Mouse (Mus musculus): ENCODE data around the gene Krt42. TPM values are rescaled to one million over a fixed set of nuclear protein-coding genes. Genes with fewer than 3 reads are reported as not detected.

Gene Krt42
- polyA plus RNA-seq, 1 experiment: not detected

- whole genome bisulfite sequencing: 95% methylated on average over 5 of the region's 5 CpGs
- H3K4me1 ChIP-seq (ENCODE audit: control insufficient read depth, insufficient read depth, low read length): peaks cover 7% of the 10 kb centered on the region; the same call in 1 of the 2 replicates
- H3K27ac ChIP-seq (ENCODE audit: insufficient read depth, low read depth, low read length): no peak overlapping the region
- no peak for TF ChIP-seq CTCF (IDR thresholded peaks at IDR 0.05; ENCODE audit: insufficient read depth, low read depth, low read length)
- TF ChIP-seq POLR2A (IDR thresholded peaks at IDR 0.05; ENCODE audit: insufficient read depth, low read depth, low read length): no peak
- no peak overlapping the region for H3K4me3 ChIP-seq (ENCODE audit: insufficient read depth, low read depth, low read length)
These were observed 31.6 kb upstream of the Krt42 start for GRCm38 (mm10) chr11:100301292-100301691.

GRCm38 (mm10) chr11:100300293-100300692 lies 30.6 kb upstream of the Krt42 start:
- Histone ChIP-seq H3K4me1 (ENCODE audit: control insufficient read depth, insufficient read depth, low read length) (peaks cover 7% of the 10 kb centered on the region; the same call in 1 of the 2 replicates), H3K4me3 (ENCODE audit: insufficient read depth, low read depth, low read length) (no peak overlapping the region), H3K27ac (ENCODE audit: insufficient read depth, low read depth, low read length) (no peak overlapping the region)
- 14% methylated on average over 5 of the region's 5 CpGs for WGBS
- no peak for TF ChIP-seq CTCF (IDR thresholded peaks at IDR 0.05; ENCODE audit: insufficient read depth, low read depth, low read length)
- TF ChIP-seq POLR2A (IDR thresholded peaks at IDR 0.05; ENCODE audit: insufficient read depth, low read depth, low read length): no peak

- WGBS: 19% methylated on average over 18 of the region's 18 CpGs
- H3K4me3 ChIP-seq (ENCODE audit: insufficient read depth, low read depth, low read length): no peak overlapping the region
- TF ChIP-seq CTCF (IDR thresholded peaks at IDR 0.05; ENCODE audit: insufficient read depth, low read depth, low read length) (peak; percentile 67; the same call in 1 of the 2 replicates), POLR2A (IDR thresholded peaks at IDR 0.05; ENCODE audit: insufficient read depth, low read depth, low read length) (no peak)
- H3K4me1 ChIP-seq (ENCODE audit: control insufficient read depth, insufficient read depth, low read length): peaks cover 9% of the 10 kb centered on the region; the same call in 1 of the 2 replicates
- no peak overlapping the region for H3K27ac ChIP-seq (ENCODE audit: insufficient read depth, low read depth, low read length)
These were observed 28.8 kb upstream of the Krt42 start for GRCm38 (mm10) chr11:100298274-100299036.

- peaks cover 9% of the 10 kb centered on the region; the same call in 1 of the 2 replicates for H3K4me1 ChIP-seq (ENCODE audit: control insufficient read depth, insufficient read depth, low read length)
- no peak overlapping the region for H3K27ac ChIP-seq (ENCODE audit: insufficient read depth, low read depth, low read length)
- no peak overlapping the region for H3K4me3 ChIP-seq (ENCODE audit: insufficient read depth, low read depth, low read length)
- TF ChIP-seq CTCF (IDR thresholded peaks at IDR 0.05; ENCODE audit: insufficient read depth, low read depth, low read length) (peak; percentile 57; the same call in 1 of the 2 replicates), POLR2A (IDR thresholded peaks at IDR 0.05; ENCODE audit: insufficient read depth, low read depth, low read length) (no peak)
- WGBS: 39% methylated on average over 5 of the region's 5 CpGs
These were observed 28.1 kb upstream of the Krt42 start for GRCm38 (mm10) chr11:100297801-100298200.

- no peak overlapping the region for H3K27ac ChIP-seq (ENCODE audit: insufficient read depth, low read depth, low read length)
- 6% methylated on average over 10 of the region's 10 CpGs for WGBS
- H3K4me1 ChIP-seq (ENCODE audit: control insufficient read depth, insufficient read depth, low read length): peaks cover 9% of the 10 kb centered on the region; the same call in 1 of the 2 replicates
- H3K4me3 ChIP-seq (ENCODE audit: insufficient read depth, low read depth, low read length): no peak overlapping the region
- TF ChIP-seq POLR2A (IDR thresholded peaks at IDR 0.05; ENCODE audit: insufficient read depth, low read depth, low read length): no peak
- peak; percentile 99 for TF ChIP-seq CTCF (IDR thresholded peaks at IDR 0.05; ENCODE audit: insufficient read depth, low read depth, low read length)
These were observed 25.6 kb upstream of the Krt42 start for GRCm38 (mm10) chr11:100295308-100295707.

GRCm38 (mm10) chr11:100292884-100293283 lies 23.2 kb upstream of the Krt42 start:
- TF ChIP-seq CTCF (IDR thresholded peaks at IDR 0.05; ENCODE audit: insufficient read depth, low read depth, low read length) (no peak), POLR2A (IDR thresholded peaks at IDR 0.05; ENCODE audit: insufficient read depth, low read depth, low read length) (no peak)
- no peak overlapping the region for H3K4me3 ChIP-seq (ENCODE audit: insufficient read depth, low read depth, low read length)
- peaks cover 5% of the 10 kb centered on the region; the same call in 1 of the 2 replicates for H3K4me1 ChIP-seq (ENCODE audit: control insufficient read depth, insufficient read depth, low read length)
- 74% methylated on average over 6 of the region's 6 CpGs for WGBS
- H3K27ac ChIP-seq (ENCODE audit: insufficient read depth, low read depth, low read length): no peak overlapping the region

GRCm38 (mm10) chr11:100290235-100290634 lies 20.6 kb upstream of the Krt42 start:
- Histone ChIP-seq H3K4me1 (ENCODE audit: control insufficient read depth, insufficient read depth, low read length) (peaks cover 9% of the 10 kb centered on the region), H3K27ac (ENCODE audit: insufficient read depth, low read depth, low read length) (no peak overlapping the region), H3K4me3 (ENCODE audit: insufficient read depth, low read depth, low read length) (no peak overlapping the region)
- WGBS: 46% methylated on average over 5 of the region's 5 CpGs
- TF ChIP-seq CTCF (IDR thresholded peaks at IDR 0.05; ENCODE audit: insufficient read depth, low read depth, low read length) (no peak), POLR2A (IDR thresholded peaks at IDR 0.05; ENCODE audit: insufficient read depth, low read depth, low read length) (no peak)

- 83% methylated on average over 6 of the region's 6 CpGs for WGBS
- TF ChIP-seq CTCF (IDR thresholded peaks at IDR 0.05; ENCODE audit: insufficient read depth, low read depth, low read length): no peak
- TF ChIP-seq POLR2A (IDR thresholded peaks at IDR 0.05; ENCODE audit: insufficient read depth, low read depth, low read length): no peak
- Histone ChIP-seq H3K4me3 (ENCODE audit: insufficient read depth, low read depth, low read length) (no peak overlapping the region), H3K4me1 (ENCODE audit: control insufficient read depth, insufficient read depth, low read length) (peaks cover 7% of the 10 kb centered on the region), H3K27ac (ENCODE audit: insufficient read depth, low read depth, low read length) (no peak overlapping the region)
These were observed 19.3 kb upstream of the Krt42 start for GRCm38 (mm10) chr11:100288942-100289341.

- H3K4me3 ChIP-seq (ENCODE audit: insufficient read depth, low read depth, low read length): no peak overlapping the region
- TF ChIP-seq POLR2A (IDR thresholded peaks at IDR 0.05; ENCODE audit: insufficient read depth, low read depth, low read length) (no peak), CTCF (IDR thresholded peaks at IDR 0.05; ENCODE audit: insufficient read depth, low read depth, low read length) (no peak)
- 44% methylated on average over 10 of the region's 10 CpGs for WGBS
- peaks cover 7% of the 10 kb centered on the region for H3K4me1 ChIP-seq (ENCODE audit: control insufficient read depth, insufficient read depth, low read length)
- H3K27ac ChIP-seq (ENCODE audit: insufficient read depth, low read depth, low read length): no peak overlapping the region
These were observed 17.4 kb upstream of the Krt42 start for GRCm38 (mm10) chr11:100287024-100287423.

Measured in olfactory bulb, adult 2 months (tissue).